Mouse (Mus musculus): ENCODE measurements around the gene Ubac2.

- TF ChIP-seq CTCF (IDR thresholded peaks at IDR 0.05; ENCODE audit: borderline replicate concordance, control insufficient read depth, extremely low read depth, insufficient read depth, low read length, poor library complexity) (no peak), POLR2A (IDR thresholded peaks at IDR 0.05; ENCODE audit: control insufficient read depth, extremely low read depth, insufficient read depth, low read length, poor library complexity) (no peak)
Observed at GRCm38 (mm10) chr14:121869111-121869510, 9.3 kb upstream of the Ubac2 start.

All from thymus, adult 2 months (tissue).